Mouse (Mus musculus): ENCODE measurements around the gene Tpra1. TPM values are rescaled to one million over a fixed set of nuclear protein-coding genes. Genes with fewer than 3 reads are reported as not detected.

Gene Tpra1
- polyA plus RNA-seq, 1 experiment from 2014 or later: 32.2 TPM

GRCm38 (mm10) chr6:88960941-88961340, 58.9 kb downstream of the Tpra1 start:
- WGBS (ENCODE audit: insufficient replicate concordance): 72% methylated on average over 4 of the region's 4 CpGs
- DNase-seq (no peak), ATAC-seq (no peak)
- H3K36me3 ChIP-seq (replicated peaks; ENCODE audit: insufficient read depth, low read length): no peaks in the 10 kb centered on the region
- no peak overlapping the region for H3K4me3 ChIP-seq (ENCODE audit: low read depth, low read length)
- H3K27ac ChIP-seq (ENCODE audit: low read depth): no peak overlapping the region
- H3K4me2 ChIP-seq (ENCODE audit: low read depth, low read length): no peak overlapping the region
- no peaks in the 10 kb centered on the region for H3K9me3 ChIP-seq (ENCODE audit: low read length)
- H3K27me3 ChIP-seq (ENCODE audit: insufficient read depth, low read length): no peaks in the 10 kb centered on the region
- TF ChIP-seq CTCF (IDR thresholded peaks at IDR 0.05; ENCODE audit: low read depth) (no peak), EP300 (IDR thresholded peaks at IDR 0.05; ENCODE audit: low read depth) (no peak)
- no peak overlapping the region for H3K9ac ChIP-seq (replicated peaks)
- H3K4me1 ChIP-seq (ENCODE audit: insufficient read depth): no peaks in the 10 kb centered on the region

Other genes starting within 250 kb of the Tpra1 start
- gene Mgll, start 177.8 kb upstream of the Tpra1 start, polyA plus RNA-seq (2015; fragmentation: Nextera tagmentation; extraction: Ambion mirVana): 106 and 121 TPM in 2 replicates
- 36.2 and 39.1 TPM in 2 replicates for gene Abtb1, start 60.3 kb upstream of the Tpra1 start, polyA plus RNA-seq (2015; fragmentation: Nextera tagmentation; extraction: Ambion mirVana)
- gene Podxl2, start 27.2 kb upstream of the Tpra1 start, polyA plus RNA-seq (2015; fragmentation: Nextera tagmentation; extraction: Ambion mirVana): 1.1 and 1.3 TPM in 2 replicates
- gene Mcm2, start 3.5 kb upstream of the Tpra1 start, polyA plus RNA-seq (2015; fragmentation: Nextera tagmentation; extraction: Ambion mirVana): 42.1 and 53.6 TPM in 2 replicates